In the genomic region with DNA sequence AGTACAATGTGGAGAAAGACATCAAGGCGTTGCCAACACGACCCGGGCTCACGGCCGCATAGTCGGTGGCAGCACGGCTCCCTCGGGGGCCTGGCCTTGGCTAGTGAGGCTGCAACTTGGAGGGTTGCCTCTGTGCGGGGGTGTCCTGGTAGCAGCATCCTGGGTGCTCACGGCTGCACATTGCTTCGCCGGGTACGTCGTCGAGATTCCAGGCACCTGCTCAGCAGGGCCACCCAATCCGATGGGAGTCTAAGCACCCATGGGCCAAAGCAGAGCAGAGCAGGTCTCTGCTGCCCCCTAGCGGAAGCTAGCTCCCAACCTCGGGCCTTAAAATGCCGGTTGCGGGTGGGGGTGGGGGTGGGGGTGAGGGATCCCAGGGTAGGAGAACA, we compare ENCODE assay signal across 9 mouse cellular contexts. TPM values are rescaled to one million over a fixed set of nuclear protein-coding genes. Genes with fewer than 3 reads are reported as not detected.
DNase-seq lines count a peak whose midpoint lies in the region; ATAC-seq and TF ChIP-seq lines count a peak whose summit lies in the region.
"Had no signal": no experiment of that assay in that cellular context is flagged by ENCODE, and none has a peak within 500 bp of the region (broad histone marks: within the 10 kb centered on the region; RNA-seq: fewer than 3 reads in every experiment).

No protein-coding gene starts in this region.

- peaks cover 25% of the 10 kb centered on the region; the same call in 1 of the 2 replicates for H3K27me3 ChIP-seq in hindbrain, postnatal 0 days (ENCODE audit: insufficient read depth, low read length)

- H3K4me1 ChIP-seq in hindbrain, postnatal 0 days (ENCODE audit: insufficient read depth, low read length): no peaks in the 10 kb centered on the region

- peak; percentile 72 for TF ChIP-seq CTCF in gastrocnemius, adult 2 months (IDR thresholded peaks at IDR 0.05)
- TF ChIP-seq CTCF in hindbrain, postnatal 0 days (IDR thresholded peaks at IDR 0.05; ENCODE audit: low read depth): peak; percentile 75

- peak overlapping the region; percentile 47 for H3K4me3 ChIP-seq in gastrocnemius, adult 2 months
- H3K4me3 ChIP-seq in hindbrain, postnatal 0 days (ENCODE audit: low read length): no peak overlapping the region

- intact Hi-C loops in gastrocnemius, adult 2 months (cut with DNase I): loop anchor here (5.0 to 10.0 kb wide), 2 partner anchors 540 to 567 kb away; no protein-coding TSS in a partner anchor

- no peaks in the 10 kb centered on the region for H3K36me3 ChIP-seq in hindbrain, postnatal 0 days (ENCODE audit: insufficient read depth, low read length)

- H3K9ac ChIP-seq in hindbrain, postnatal 0 days (replicated peaks; ENCODE audit: low read length): no peak overlapping the region

- WGBS in hindbrain, postnatal 0 days: 10% methylated on average over 20 of the region's 20 CpGs

- H3K9me3 ChIP-seq in hindbrain, postnatal 0 days (ENCODE audit: low read length): no peaks in the 10 kb centered on the region

- peak; percentile 90 for DNase-seq in ZHBTc4 (ENCODE audit: low read depth, low spot score)
- peak; percentile 76 to 84 for DNase-seq in cerebellum, postnatal 25 days
- DNase-seq in gastrocnemius, adult 2 months: peak; percentile 83
- peak; percentile 81 for DNase-seq in hindbrain, postnatal 0 days (ENCODE audit: low spot score)
- DNase-seq in left cerebral cortex, adult 18-20 months (ENCODE audit: low spot score in 2 of 2): peak; percentile 65 to 79
- peak; percentile 68 for DNase-seq in right cerebral cortex, postnatal 25 days
- peak; percentile 44 to 50 for DNase-seq in urinary bladder, postnatal 36 days (ENCODE audit: low spot score in 2 of 2)

- peak; percentile 46 for ATAC-seq in hindbrain, postnatal 0 days
- ATAC-seq in megakaryocyte progenitor cell, adult 5-6 weeks (replicated peaks; ENCODE audit: poor library complexity): peak; percentile 58

- H3K27ac ChIP-seq in gastrocnemius, adult 2 months: no peak overlapping the region
- H3K27ac ChIP-seq in hindbrain, postnatal 0 days: no peak overlapping the region

- H3K4me2 ChIP-seq in hindbrain, postnatal 0 days (ENCODE audit: low read depth, low read length): peak overlapping the region; percentile 34

RNA-seq across cellular contexts. Expression of a gene that starts 1.6 kb away (rescaled TPM):
- total RNA-seq in gastrocnemius, adult 2 months (2021): not detected
- 0.29 and 0.31 TPM in 2 replicates for total RNA-seq in hindbrain, postnatal 0 days (2014; rRNA removed)
- polyA plus RNA-seq in hindbrain, postnatal 0 days (2015; fragmentation: Nextera tagmentation; extraction: Ambion mirVana): 0.46 and 0.47 TPM in 2 replicates
- total RNA-seq in left cerebral cortex, adult 18-20 months (2021): 1 to 10 TPM in 1 of 2 experiments, under 1 TPM in 1; 0.61 to 2.1 TPM
- not detected in 2 replicates for total RNA-seq in megakaryocyte progenitor cell, adult 5-6 weeks (2015)
- not detected in 2 replicates for total RNA-seq in megakaryocyte progenitor cell, adult 5-6 weeks (2017)
- total RNA-seq: neutrophil, adult 5-6 weeks had no signal

RNA-seq across cellular contexts. Expression of a gene that starts 5.7 kb away (rescaled TPM):
- total RNA-seq in gastrocnemius, adult 2 months (2021): 1 to 10 TPM; 1.8 to 2.3 TPM
- not detected in 2 replicates for total RNA-seq in hindbrain, postnatal 0 days (2014; rRNA removed)
- polyA plus RNA-seq in hindbrain, postnatal 0 days (2015; fragmentation: Nextera tagmentation; extraction: Ambion mirVana): not detected in 2 replicates
- total RNA-seq in left cerebral cortex, adult 18-20 months (2021): not detected
- not detected in 2 replicates for total RNA-seq in megakaryocyte progenitor cell, adult 5-6 weeks (2015)
- total RNA-seq in megakaryocyte progenitor cell, adult 5-6 weeks (2017): not detected in 2 replicates
- total RNA-seq: neutrophil, adult 5-6 weeks had no signal

RNA-seq across cellular contexts. Expression of a gene that starts 19.7 kb away (rescaled TPM):
- total RNA-seq in gastrocnemius, adult 2 months (2021): not detected
- 0.22 TPM in 1 of 2 replicates, not detected in the other for total RNA-seq in hindbrain, postnatal 0 days (2014; rRNA removed)
- 0.06 TPM in 1 of 2 replicates, not detected in the other for polyA plus RNA-seq in hindbrain, postnatal 0 days (2015; fragmentation: Nextera tagmentation; extraction: Ambion mirVana)
- not detected for total RNA-seq in left cerebral cortex, adult 18-20 months (2021)
- not detected in 2 replicates for total RNA-seq in megakaryocyte progenitor cell, adult 5-6 weeks (2015)
- total RNA-seq in megakaryocyte progenitor cell, adult 5-6 weeks (2017): not detected in 2 replicates
- total RNA-seq: neutrophil, adult 5-6 weeks had no signal

RNA-seq across cellular contexts. Expression of a gene that starts 28.4 kb away (rescaled TPM):
- total RNA-seq in gastrocnemius, adult 2 months (2021): not detected
- 45.6 and 50.0 TPM in 2 replicates for total RNA-seq in hindbrain, postnatal 0 days (2014; rRNA removed)
- 35.6 and 36.2 TPM in 2 replicates for polyA plus RNA-seq in hindbrain, postnatal 0 days (2015; fragmentation: Nextera tagmentation; extraction: Ambion mirVana)
- total RNA-seq in left cerebral cortex, adult 18-20 months (2021): 10 to 100 TPM; 11.1 to 13.4 TPM
- not detected in 2 replicates for total RNA-seq in megakaryocyte progenitor cell, adult 5-6 weeks (2015)
- total RNA-seq in megakaryocyte progenitor cell, adult 5-6 weeks (2017): not detected in 2 replicates
- total RNA-seq: neutrophil, adult 5-6 weeks had no signal

RNA-seq across cellular contexts. Expression of a gene that starts 29.0 kb away (rescaled TPM):
- total RNA-seq in gastrocnemius, adult 2 months (2021): 10 to 100 TPM; 53.0 to 57.0 TPM
- total RNA-seq in hindbrain, postnatal 0 days (2014; rRNA removed): 60.4 and 68.1 TPM in 2 replicates
- polyA plus RNA-seq in hindbrain, postnatal 0 days (2015; fragmentation: Nextera tagmentation; extraction: Ambion mirVana): 99.7 and 103 TPM in 2 replicates
- 10 to 100 TPM; 57.5 to 58.6 TPM for total RNA-seq in left cerebral cortex, adult 18-20 months (2021)
- 79.1 and 84.7 TPM in 2 replicates for total RNA-seq in megakaryocyte progenitor cell, adult 5-6 weeks (2015)
- total RNA-seq in megakaryocyte progenitor cell, adult 5-6 weeks (2017): 160 and 176 TPM in 2 replicates
